Mouse (Mus musculus) embryonic facial prominence, embryonic 13.5 days (tissue): ENCODE results near the gene Prmt8. TPM values are rescaled to one million over a fixed set of nuclear protein-coding genes. Genes with fewer than 3 reads are reported as not detected.

Source experiments
- ATAC-seq: fragments of 200-750 bp; cut with Nextera tagmentation; 2 replicates; pipeline ENCODE4 v1.8.0; 2017; ENCODE audit warnings: low read depth; ENCODE audit not compliant: insufficient number of reproducible peaks, insufficient read depth, low FRiP score, low TSS enrichment
- H3K27ac ChIP-seq: fragments of 300-500 bp; sonication (generic); 2 replicates; pipeline ENCODE4 v1.5.1; 2015; ENCODE audit warnings: moderate library complexity, mild to moderate bottlenecking, inconsistent platforms
- H3K27me3 ChIP-seq: fragments of 300-500 bp; sonication (generic); 2 replicates; pipeline ENCODE4 v1.6.1; 2015; ENCODE audit warnings: mild to moderate bottlenecking, inconsistent platforms
- H3K36me3 ChIP-seq: fragments of 300-500 bp; sonication (generic); 2 replicates; pipeline ENCODE4 v1.6.1; 2015; ENCODE audit warnings: mild to moderate bottlenecking, inconsistent platforms
- H3K4me1 ChIP-seq: fragments of 300-500 bp; sonication (generic); 2 replicates; pipeline ENCODE4 v1.6.1; 2015; ENCODE audit warnings: inconsistent platforms
- H3K4me2 ChIP-seq: fragments of 300-500 bp; sonication (generic); 2 replicates; pipeline ENCODE4 v1.6.1; 2015; ENCODE audit warnings: moderate library complexity, mild to moderate bottlenecking, inconsistent platforms
- H3K4me3 ChIP-seq: fragments of 300-500 bp; sonication (generic); 2 replicates; pipeline ENCODE4 v1.5.1; 2015; ENCODE audit warnings: mild to moderate bottlenecking, inconsistent platforms
- H3K9ac ChIP-seq: fragments of 300-500 bp; sonication (generic); 2 replicates; pipeline ENCODE4 v1.6.1; 2015; ENCODE audit warnings: mild to moderate bottlenecking, inconsistent platforms
- H3K9me3 ChIP-seq: fragments of 300-500 bp; sonication (generic); 2 replicates; pipeline ENCODE4 v1.6.1; 2016; ENCODE audit warnings: inconsistent platforms
- whole genome bisulfite sequencing: fragments of 180-500 bp; shearing (Covaris S2); methylation state at CpG from one replicate; pipeline ENCODE4 v1.1.7; 2015; ENCODE audit warnings: mixed read lengths; 5-methylcytosine and 5-hydroxymethylcytosine counted together
- polyA plus RNA-seq: library from polyadenylated mRNA; unstranded; fragments of >200 nt; fragmentation: Nextera tagmentation; extraction: Ambion mirVana; gene quantifications from 2 replicates; pipeline ENCODE4 v1.2.1, GENCODE M21; 2015

Prmt8 gene
- polyA plus RNA-seq, 1 experiment from 2014 or later, result 0.60 TPM

DNA sequence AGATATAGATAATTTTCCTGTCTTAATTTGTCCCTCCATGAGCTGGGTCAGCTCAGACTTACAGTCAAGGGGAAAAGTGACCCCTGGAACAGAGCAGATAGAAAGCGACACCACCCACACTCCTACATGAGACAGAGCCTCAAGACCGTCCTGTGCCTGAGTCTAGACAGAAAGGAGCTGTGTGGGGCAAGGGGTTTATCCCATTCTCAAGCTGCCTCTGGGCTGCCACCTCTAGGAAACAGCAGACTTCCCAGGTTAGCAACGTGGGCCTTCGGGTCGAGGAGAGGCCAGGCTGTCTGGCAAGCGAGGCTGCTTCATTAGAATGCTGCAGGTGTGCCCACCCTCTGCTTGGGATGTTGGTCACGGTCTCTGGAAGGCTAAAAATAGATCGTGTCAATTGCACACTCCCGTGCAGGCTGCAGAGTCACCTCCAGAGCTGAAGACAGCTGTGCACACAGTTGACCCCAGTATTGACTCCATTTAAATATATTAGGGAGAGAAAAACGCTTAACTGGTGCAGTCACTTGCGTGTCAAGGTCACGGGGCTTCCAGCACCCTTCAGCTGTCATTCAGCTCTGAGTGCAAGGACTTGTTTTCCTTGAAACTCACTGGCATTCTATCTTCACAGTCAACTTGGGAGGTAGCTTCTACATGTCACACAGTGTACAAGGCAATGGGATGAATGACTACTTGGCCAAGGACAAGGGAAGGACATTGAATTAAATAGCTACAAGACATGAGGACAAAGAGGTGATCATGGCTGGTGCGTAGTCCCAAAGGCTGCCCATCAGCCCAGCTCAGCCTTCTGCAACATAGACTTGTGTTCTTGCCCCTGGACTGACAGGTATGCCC is 33.9 kb downstream of the Prmt8 start:
- peaks cover 1% of the 10 kb centered on the region; the same call in 1 of the 2 replicates for H3K4me1 ChIP-seq
- no peaks in the 10 kb centered on the region for H3K27me3 ChIP-seq
- no peaks in the 10 kb centered on the region for H3K36me3 ChIP-seq
- H3K9me3 ChIP-seq, result no peaks in the 10 kb centered on the region
- WGBS, result 67% methylated on average over 13 of the region's 13 CpGs
- no peak overlapping the region for H3K27ac ChIP-seq
- no peak overlapping the region for H3K4me2 ChIP-seq
- no peak overlapping the region for H3K9ac ChIP-seq
- no peak overlapping the region for H3K4me3 ChIP-seq
- ATAC-seq, result no peak

DNA sequence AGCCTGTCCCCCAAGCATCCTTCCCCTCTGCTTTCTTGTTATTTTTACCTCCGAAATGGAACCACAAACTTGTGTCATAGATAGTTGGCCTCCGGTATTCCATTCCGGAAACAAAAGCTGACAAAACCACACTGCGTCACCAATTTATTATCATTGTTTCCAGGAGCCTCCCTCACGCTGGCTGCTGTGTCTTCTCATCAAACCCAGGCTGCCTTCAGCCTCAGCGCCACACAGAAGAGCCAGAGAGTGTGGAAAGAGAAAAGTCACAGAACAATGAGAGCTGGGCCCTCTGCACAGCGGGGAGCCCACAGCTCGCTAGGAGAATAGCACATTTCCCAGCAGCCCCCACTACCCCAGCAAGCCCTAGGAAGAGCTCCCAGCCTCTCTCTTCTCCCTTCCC is 46.1 kb downstream of the Prmt8 start:
- H3K9ac ChIP-seq, result no peak overlapping the region
- WGBS, result 51% methylated on average over 8 of the region's 8 CpGs
- H3K27me3 ChIP-seq, result no peaks in the 10 kb centered on the region
- no peak overlapping the region for H3K4me2 ChIP-seq
- H3K4me3 ChIP-seq, result no peak overlapping the region
- no peaks in the 10 kb centered on the region for H3K9me3 ChIP-seq
- no peaks in the 10 kb centered on the region for H3K4me1 ChIP-seq
- H3K27ac ChIP-seq, result no peak overlapping the region
- ATAC-seq, result no peak
- H3K36me3 ChIP-seq, result no peaks in the 10 kb centered on the region

DNA sequence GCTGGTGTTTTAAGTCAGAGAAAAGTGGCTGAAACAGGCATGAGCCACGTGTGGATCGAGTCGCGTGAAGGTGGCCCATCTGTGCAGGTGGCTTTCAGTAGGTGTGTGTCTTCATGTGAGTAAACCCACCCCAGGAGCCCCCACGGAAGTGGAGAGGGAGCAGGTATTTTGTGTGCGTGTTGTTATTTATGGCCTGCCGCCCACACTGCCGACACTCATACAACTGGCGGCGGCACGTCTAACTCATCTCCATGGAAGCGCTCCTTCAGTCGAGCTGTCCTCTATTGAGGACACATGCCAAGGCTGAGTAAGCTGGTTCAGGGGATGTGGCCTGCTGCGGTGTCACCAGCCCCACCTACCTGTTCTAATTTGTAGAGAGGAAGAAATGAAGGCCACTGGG is 49.4 kb downstream of the Prmt8 start:
- Histone ChIP-seq H3K27ac (no peak overlapping the region), H3K9me3 (no peaks in the 10 kb centered on the region), H3K4me3 (no peak overlapping the region), H3K4me2 (no peak overlapping the region), H3K27me3 (no peaks in the 10 kb centered on the region), H3K4me1 (0 out of 2 replicates have a peak, but pooled peaks cover 4% of the 10 kb centered on the region), H3K36me3 (no peaks in the 10 kb centered on the region), H3K9ac (no peak overlapping the region)
- 0 out of 2 replicates have a peak, but pooled peaks have one; percentile 48 for ATAC-seq
- 91% methylated on average over 14 of the region's 14 CpGs for WGBS

DNA sequence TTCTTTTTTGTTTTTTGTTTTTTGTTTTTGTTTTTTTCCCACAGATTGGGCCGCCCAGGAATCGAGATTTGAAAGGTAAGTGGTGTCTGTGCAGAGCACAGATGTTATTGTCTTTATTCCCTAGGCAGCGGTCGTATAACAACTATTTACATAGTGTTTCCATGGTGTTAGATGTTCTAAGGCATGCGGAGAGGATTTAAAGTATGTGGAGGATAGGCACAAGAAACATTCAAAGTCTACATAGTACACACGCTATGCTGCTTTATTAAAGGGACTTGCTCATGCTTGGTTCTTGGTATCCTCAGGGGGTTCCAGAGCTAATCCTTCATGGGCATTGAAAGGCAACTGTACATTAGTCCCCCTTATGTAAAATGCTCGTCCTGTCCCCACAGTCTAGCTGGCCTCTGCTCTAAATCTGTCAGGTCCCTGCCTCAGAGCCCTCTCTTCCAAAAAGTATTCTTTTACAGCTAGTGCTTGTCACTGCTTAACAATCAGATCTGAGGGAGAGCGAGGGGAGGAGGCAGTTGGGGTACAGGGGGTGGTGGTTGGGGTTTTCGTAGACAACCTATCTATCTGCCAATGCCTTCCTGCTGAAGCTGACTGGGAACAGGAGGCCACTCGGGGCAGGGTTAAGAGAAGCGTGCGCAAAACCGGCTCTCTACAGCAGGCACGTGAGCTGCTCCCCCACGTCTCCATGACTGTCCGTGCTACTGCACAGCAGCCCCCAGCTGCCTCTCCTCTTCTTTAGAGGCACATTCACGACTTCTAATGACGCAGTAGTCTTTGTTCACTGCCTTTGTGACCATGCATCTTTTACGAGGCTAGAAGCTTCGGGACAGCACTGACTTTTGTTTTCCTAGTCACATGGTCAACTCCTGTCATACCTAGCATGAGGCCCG is 51.8 kb downstream of the Prmt8 start:
- H3K4me2 ChIP-seq, result no peak overlapping the region
- no peak for ATAC-seq
- no peak overlapping the region for H3K9ac ChIP-seq
- H3K36me3 ChIP-seq, result no peaks in the 10 kb centered on the region
- H3K27me3 ChIP-seq, result no peaks in the 10 kb centered on the region
- H3K27ac ChIP-seq, result no peak overlapping the region
- H3K9me3 ChIP-seq, result no peaks in the 10 kb centered on the region
- H3K4me1 ChIP-seq, result 0 out of 2 replicates have a peak, but pooled peaks cover 4% of the 10 kb centered on the region
- H3K4me3 ChIP-seq, result no peak overlapping the region
- 63% methylated on average over 21 of the region's 21 CpGs for WGBS

DNA sequence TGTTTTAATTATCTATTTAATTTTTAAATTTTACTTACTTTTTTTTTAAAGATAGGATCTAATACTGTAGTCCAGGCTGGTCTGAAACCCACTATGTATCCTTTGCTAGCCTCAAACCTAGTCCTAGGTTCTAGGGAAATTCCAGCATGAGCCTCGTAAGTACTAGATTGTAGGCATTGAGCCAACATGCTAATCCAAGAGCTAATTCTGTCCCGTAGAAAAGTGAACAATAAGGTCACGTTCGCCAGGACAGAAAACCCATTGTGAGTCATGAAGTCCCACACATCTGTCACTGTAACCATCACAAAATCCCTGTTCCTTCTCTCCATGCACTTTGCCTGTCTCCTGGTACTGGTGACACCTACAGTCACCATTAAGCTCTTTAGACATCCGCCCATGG is 53.8 kb downstream of the Prmt8 start:
- no peaks in the 10 kb centered on the region for H3K27me3 ChIP-seq
- no peak overlapping the region for H3K27ac ChIP-seq
- no peak overlapping the region for H3K4me2 ChIP-seq
- H3K4me1 ChIP-seq, result 0 out of 2 replicates have a peak, but pooled peaks cover 4% of the 10 kb centered on the region
- no peak overlapping the region for H3K4me3 ChIP-seq
- 82% methylated on average over 5 of the region's 5 CpGs for WGBS
- no peak for ATAC-seq
- no peaks in the 10 kb centered on the region for H3K9me3 ChIP-seq
- no peak overlapping the region for H3K9ac ChIP-seq
- H3K36me3 ChIP-seq, result no peaks in the 10 kb centered on the region

DNA sequence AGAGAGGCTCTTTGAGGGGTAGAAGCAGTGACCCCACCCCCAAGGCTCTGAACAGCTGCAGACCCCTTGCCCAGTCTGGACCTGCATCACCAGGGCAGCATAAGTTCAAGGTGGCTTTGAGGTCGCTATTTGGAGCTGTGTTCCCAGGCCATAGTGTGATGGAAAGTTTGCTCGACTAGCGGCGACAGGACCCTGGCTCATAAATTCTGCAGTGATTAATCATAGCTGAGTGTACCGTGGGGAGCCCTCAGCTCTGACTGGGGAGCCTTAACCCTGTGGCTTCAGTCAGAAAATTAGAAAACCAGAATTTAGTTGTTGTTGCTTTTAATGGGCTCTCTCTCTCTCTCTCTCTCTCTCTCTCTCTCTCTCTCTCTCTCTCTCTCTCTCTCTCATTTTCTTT is 54.4 kb downstream of the Prmt8 start:
- 73% methylated on average over 5 of the region's 5 CpGs for WGBS
- 0 out of 2 replicates have a peak, but pooled peaks cover 4% of the 10 kb centered on the region for H3K4me1 ChIP-seq
- H3K9me3 ChIP-seq, result no peaks in the 10 kb centered on the region
- ATAC-seq, result no peak
- H3K27me3 ChIP-seq, result no peaks in the 10 kb centered on the region
- H3K4me2 ChIP-seq, result no peak overlapping the region
- no peak overlapping the region for H3K9ac ChIP-seq
- no peaks in the 10 kb centered on the region for H3K36me3 ChIP-seq
- H3K27ac ChIP-seq, result no peak overlapping the region
- no peak overlapping the region for H3K4me3 ChIP-seq

DNA sequence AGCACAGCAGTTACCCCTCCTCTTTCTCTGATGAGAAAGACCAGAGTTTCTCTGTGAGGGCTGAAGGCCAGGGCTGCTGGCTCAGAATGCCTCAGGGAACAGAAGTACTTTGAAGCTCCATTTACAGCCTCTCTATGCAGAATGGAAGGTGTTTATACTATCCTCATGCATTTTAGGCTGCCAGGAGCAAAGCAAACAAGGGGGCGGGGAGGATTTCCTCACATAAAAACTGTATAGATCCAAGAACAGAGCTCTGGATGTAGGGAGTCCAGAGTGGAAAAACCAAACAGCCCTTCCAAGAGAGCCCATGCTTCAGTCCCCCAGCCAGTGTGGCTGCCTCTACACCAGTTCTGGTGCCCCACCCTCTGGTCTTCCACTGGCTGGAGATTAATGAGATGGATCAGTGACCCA is 61.0 kb downstream of the Prmt8 start:
- Histone ChIP-seq H3K4me2 (0 out of 2 replicates have a peak overlapping the region, but pooled peaks have one; percentile 11), H3K27ac (peak overlapping the region; percentile 60; the same call in 1 of the 2 replicates), H3K4me1 (peaks cover 12% of the 10 kb centered on the region), H3K4me3 (no peak overlapping the region), H3K9me3 (no peaks in the 10 kb centered on the region), H3K27me3 (no peaks in the 10 kb centered on the region), H3K9ac (no peak overlapping the region; the same call in 1 of the 2 replicates), H3K36me3 (no peaks in the 10 kb centered on the region)
- WGBS, result 33% methylated on average over 1 of the region's 1 CpGs
- peak; percentile 64; the same call in 1 of the 2 replicates for ATAC-seq

DNA sequence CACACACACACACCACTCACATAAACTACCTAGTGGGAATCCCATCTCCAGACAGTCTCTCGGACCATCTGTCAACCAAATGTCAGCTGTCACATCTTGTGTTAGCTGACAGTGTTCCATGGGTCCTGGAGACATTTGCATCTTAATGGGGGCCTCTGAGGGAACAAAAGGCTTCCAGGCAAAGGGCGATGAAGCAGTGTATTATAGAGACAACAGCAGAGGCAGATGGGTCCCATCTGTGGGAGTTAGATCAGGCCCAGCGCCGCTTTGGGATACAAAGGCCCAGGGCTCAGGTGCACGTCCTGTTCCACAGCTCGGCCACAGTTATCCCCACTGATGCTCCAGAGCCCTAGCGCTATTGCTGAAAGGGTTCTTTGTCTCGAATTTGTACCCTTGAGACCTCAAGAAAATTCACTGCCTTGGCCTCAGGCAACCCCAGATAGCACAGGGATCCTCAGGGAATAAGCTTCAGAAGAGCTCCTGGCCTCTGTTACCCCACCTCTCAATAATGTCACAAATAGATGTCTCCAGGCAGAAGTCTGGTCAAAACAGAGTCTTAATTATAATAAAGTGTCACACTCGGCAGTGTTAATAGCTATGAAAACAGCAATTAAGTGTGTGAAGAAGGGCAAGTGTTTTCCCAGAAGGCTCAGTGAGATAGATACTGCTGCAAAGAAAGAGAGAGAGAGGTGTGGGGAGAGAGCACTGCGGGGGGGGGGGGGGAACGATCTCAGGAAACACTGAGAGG is 68.1 kb downstream of the Prmt8 start:
- Histone ChIP-seq H3K4me3 (no peak overlapping the region), H3K27ac (no peak overlapping the region), H3K9me3 (no peaks in the 10 kb centered on the region), H3K9ac (no peak overlapping the region), H3K36me3 (no peaks in the 10 kb centered on the region), H3K4me1 (peaks cover 9% of the 10 kb centered on the region; the same call in 1 of the 2 replicates), H3K27me3 (no peaks in the 10 kb centered on the region), H3K4me2 (no peak overlapping the region)
- 17% methylated on average over 10 of the region's 11 CpGs for WGBS
- ATAC-seq, result no peak

DNA sequence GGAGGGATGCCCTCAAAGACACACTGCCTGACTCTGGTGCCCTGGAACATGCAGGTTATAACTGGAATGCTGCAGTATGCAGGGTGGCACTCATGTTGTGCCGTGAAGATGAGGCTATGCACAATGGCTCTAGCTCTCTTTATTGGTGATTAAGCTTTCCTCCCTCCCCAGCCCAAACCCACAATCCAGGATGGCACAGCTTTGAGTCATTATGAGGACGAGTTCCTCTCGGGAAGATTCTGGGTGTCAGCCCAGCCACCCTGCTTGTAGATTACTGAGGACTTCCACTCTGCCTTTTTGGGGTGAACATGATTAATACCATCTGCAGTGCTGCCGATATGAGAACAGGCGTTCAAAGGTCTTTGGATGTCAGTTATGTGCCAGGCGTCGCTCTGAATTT is 75.6 kb downstream of the Prmt8 start:
- peaks cover 3% of the 10 kb centered on the region; the same call in 1 of the 2 replicates for H3K27me3 ChIP-seq
- no peak overlapping the region for H3K4me3 ChIP-seq
- no peak overlapping the region for H3K9ac ChIP-seq
- ATAC-seq, result no peak
- H3K9me3 ChIP-seq, result no peaks in the 10 kb centered on the region
- peaks cover 17% of the 10 kb centered on the region for H3K4me1 ChIP-seq
- H3K27ac ChIP-seq, result no peak overlapping the region
- H3K4me2 ChIP-seq, result no peak overlapping the region
- WGBS, result 76% methylated on average over 7 of the region's 7 CpGs
- H3K36me3 ChIP-seq, result no peaks in the 10 kb centered on the region

DNA sequence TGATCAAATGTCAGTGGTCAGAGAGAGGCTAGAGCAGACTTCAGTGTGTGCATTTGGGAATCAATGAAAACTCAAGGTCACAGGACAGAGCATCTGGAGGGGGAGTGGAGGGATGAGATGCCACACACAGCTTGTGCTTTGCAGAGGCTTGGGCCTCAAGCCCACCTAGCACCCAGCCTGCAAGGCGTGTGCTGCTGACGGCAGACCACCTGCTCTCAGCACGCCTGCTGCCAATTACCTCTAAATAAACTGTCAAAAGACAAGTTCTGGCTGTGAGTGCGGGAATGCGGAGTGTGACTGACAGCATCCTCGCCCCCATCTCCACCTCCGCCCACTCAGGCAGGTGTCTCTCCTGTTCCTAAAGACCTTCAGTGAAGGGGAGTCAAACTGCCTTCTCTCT is 77.0 kb downstream of the Prmt8 start:
- H3K4me2 ChIP-seq, result no peak overlapping the region
- WGBS, result 44% methylated on average over 7 of the region's 7 CpGs
- ATAC-seq, result no peak
- H3K9ac ChIP-seq, result no peak overlapping the region
- H3K9me3 ChIP-seq, result no peaks in the 10 kb centered on the region
- H3K4me1 ChIP-seq, result peaks cover 16% of the 10 kb centered on the region
- H3K27ac ChIP-seq, result no peak overlapping the region
- peaks cover 7% of the 10 kb centered on the region; the same call in 1 of the 2 replicates for H3K27me3 ChIP-seq
- H3K4me3 ChIP-seq, result no peak overlapping the region
- no peaks in the 10 kb centered on the region for H3K36me3 ChIP-seq
